Mouse (Mus musculus) hindbrain, embryonic 12.5 days (tissue): Measurements from ENCODE around the gene Cspg4. TPM values are rescaled to one million over a fixed set of nuclear protein-coding genes. Genes with fewer than 3 reads are reported as not detected.
A peak's percentile ranks its signal among the peaks of the same experiment; 100 is the strongest.

ENCODE experiments used
- ATAC-seq: fragments of 200-750 bp; cut with Nextera tagmentation; 2 replicates; pipeline ENCODE4 v1.8.0; 2017; ENCODE audit warnings: moderate TSS enrichment; ENCODE audit not compliant: low FRiP score
- H3K27ac ChIP-seq: fragments of 300-500 bp; sonication (generic); 2 replicates; pipeline ENCODE4 v1.5.1; 2016; ENCODE audit warnings: mild to moderate bottlenecking
- H3K27me3 ChIP-seq: fragments of 300-500 bp; sonication (generic); 2 replicates; pipeline ENCODE4 v1.6.1; 2016; ENCODE audit warnings: mild to moderate bottlenecking
- H3K36me3 ChIP-seq: fragments of 300-500 bp; sonication (generic); 2 replicates; pipeline ENCODE4 v1.6.1; 2016; ENCODE audit warnings: mild to moderate bottlenecking
- H3K4me1 ChIP-seq: fragments of 300-500 bp; sonication (generic); 2 replicates; pipeline ENCODE4 v1.6.1; 2016
- H3K4me2 ChIP-seq: fragments of 300-500 bp; sonication (generic); replicated peaks from 2 replicates; pipeline ENCODE4 v1.6.1; 2016; ENCODE audit warnings: mild to moderate bottlenecking
- H3K4me3 ChIP-seq: fragments of 300-500 bp; sonication (generic); 2 replicates; pipeline ENCODE4 v1.5.1; 2016; ENCODE audit warnings: mild to moderate bottlenecking
- H3K9ac ChIP-seq: fragments of 300-500 bp; sonication (generic); 2 replicates; pipeline ENCODE4 v1.6.1; 2016; ENCODE audit warnings: mild to moderate bottlenecking, moderate library complexity
- H3K9me3 ChIP-seq: fragments of 300-500 bp; sonication (generic); replicated peaks from 2 replicates; pipeline ENCODE4 v1.6.1; 2016; ENCODE audit warnings: mild to moderate bottlenecking
- whole genome bisulfite sequencing: fragments of 180-500 bp; shearing (Covaris S2); methylation state at CpG from one replicate; pipeline ENCODE4 v1.1.7; 2016; 5-methylcytosine and 5-hydroxymethylcytosine counted together
- polyA plus RNA-seq: library from polyadenylated mRNA; unstranded; fragments of >200 nt; fragmentation: Nextera tagmentation; extraction: Ambion mirVana; gene quantifications from 2 replicates; pipeline ENCODE4 v1.2.1, GENCODE M21; 2016

Cspg4 gene
- polyA plus RNA-seq, 1 experiment from 2014 or later = 6.8 TPM

GRCm38 (mm10) chr9:56865673-56866400 lies 1.0 kb downstream of the Cspg4 start:
- H3K36me3 ChIP-seq = no peaks in the 10 kb centered on the region
- no peak overlapping the region for H3K9ac ChIP-seq
- no peak for ATAC-seq
- peaks cover 42% of the 10 kb centered on the region for H3K27me3 ChIP-seq
- H3K4me3 ChIP-seq = peak overlapping the region; percentile 29
- peaks cover 23% of the 10 kb centered on the region for H3K4me1 ChIP-seq
- no peaks in the 10 kb centered on the region for H3K9me3 ChIP-seq
- H3K27ac ChIP-seq = no peak overlapping the region
- 78% methylated on average over 11 of the region's 11 CpGs for WGBS
- H3K4me2 ChIP-seq = peak overlapping the region; percentile 50

GRCm38 (mm10) chr9:56866430-56866829 lies 1.6 kb downstream of the Cspg4 start:
- H3K4me2 ChIP-seq = peak overlapping the region; percentile 50; the same call in 1 of the 2 replicates
- H3K4me3 ChIP-seq = no peak overlapping the region
- no peaks in the 10 kb centered on the region for H3K9me3 ChIP-seq
- H3K4me1 ChIP-seq = peaks cover 29% of the 10 kb centered on the region
- no peak overlapping the region for H3K27ac ChIP-seq
- 85% methylated on average over 5 of the region's 5 CpGs for WGBS
- no peak overlapping the region for H3K9ac ChIP-seq
- no peaks in the 10 kb centered on the region for H3K36me3 ChIP-seq
- no peak for ATAC-seq
- H3K27me3 ChIP-seq = peaks cover 42% of the 10 kb centered on the region

- ATAC-seq = peak; percentile 53
- Histone ChIP-seq H3K9me3 (no peaks in the 10 kb centered on the region), H3K27ac (peak overlapping the region; percentile 36; the same call in 1 of the 2 replicates), H3K9ac (no peak overlapping the region), H3K4me2 (no peak overlapping the region; the same call in 1 of the 2 replicates), H3K27me3 (peaks cover 41% of the 10 kb centered on the region), H3K4me3 (no peak overlapping the region), H3K36me3 (no peaks in the 10 kb centered on the region), H3K4me1 (peaks cover 30% of the 10 kb centered on the region)
- 32% methylated on average over 6 of the region's 6 CpGs for WGBS
These were observed 3.5 kb downstream of the Cspg4 start for GRCm38 (mm10) chr9:56868292-56868691.

GRCm38 (mm10) chr9:56869552-56869951 lies 4.7 kb downstream of the Cspg4 start:
- 87% methylated on average over 13 of the region's 13 CpGs for WGBS
- H3K4me3 ChIP-seq = no peak overlapping the region
- H3K9ac ChIP-seq = no peak overlapping the region
- no peak overlapping the region for H3K27ac ChIP-seq
- no peaks in the 10 kb centered on the region for H3K9me3 ChIP-seq
- peaks cover 22% of the 10 kb centered on the region for H3K4me1 ChIP-seq
- H3K36me3 ChIP-seq = no peaks in the 10 kb centered on the region
- H3K4me2 ChIP-seq = no peak overlapping the region
- H3K27me3 ChIP-seq = peaks cover 34% of the 10 kb centered on the region
- ATAC-seq = no peak

- Histone ChIP-seq H3K9me3 (no peaks in the 10 kb centered on the region), H3K4me3 (no peak overlapping the region), H3K4me1 (peaks cover 18% of the 10 kb centered on the region), H3K9ac (no peak overlapping the region; the same call in 1 of the 2 replicates), H3K36me3 (no peaks in the 10 kb centered on the region), H3K27ac (no peak overlapping the region), H3K27me3 (peaks cover 22% of the 10 kb centered on the region), H3K4me2 (no peak overlapping the region)
- WGBS = 64% methylated on average over 10 of the region's 10 CpGs
- no peak for ATAC-seq
These were observed 5.9 kb downstream of the Cspg4 start for GRCm38 (mm10) chr9:56870778-56871177.

- no peak for ATAC-seq
- H3K27me3 ChIP-seq = peaks cover 18% of the 10 kb centered on the region
- no peaks in the 10 kb centered on the region for H3K9me3 ChIP-seq
- peaks cover 18% of the 10 kb centered on the region for H3K4me1 ChIP-seq
- no peak overlapping the region for H3K27ac ChIP-seq
- H3K4me2 ChIP-seq = no peak overlapping the region
- 56% methylated on average over 5 of the region's 5 CpGs for WGBS
- H3K36me3 ChIP-seq = no peaks in the 10 kb centered on the region
- H3K4me3 ChIP-seq = no peak overlapping the region
- no peak overlapping the region; the same call in 1 of the 2 replicates for H3K9ac ChIP-seq
These were observed 6.4 kb downstream of the Cspg4 start for GRCm38 (mm10) chr9:56871191-56871590.

GRCm38 (mm10) chr9:56872105-56872903 lies 7.5 kb downstream of the Cspg4 start:
- no peak overlapping the region for H3K27ac ChIP-seq
- H3K9me3 ChIP-seq = no peaks in the 10 kb centered on the region
- ATAC-seq = no peak
- H3K4me3 ChIP-seq = no peak overlapping the region
- no peak overlapping the region for H3K4me2 ChIP-seq
- H3K9ac ChIP-seq = no peak overlapping the region
- H3K36me3 ChIP-seq = no peaks in the 10 kb centered on the region
- H3K27me3 ChIP-seq = peaks cover 9% of the 10 kb centered on the region; the same call in 1 of the 2 replicates
- 80% methylated on average over 5 of the region's 5 CpGs for WGBS
- H3K4me1 ChIP-seq = peaks cover 21% of the 10 kb centered on the region

- Histone ChIP-seq H3K9me3 (no peaks in the 10 kb centered on the region), H3K36me3 (no peaks in the 10 kb centered on the region), H3K27me3 (peaks cover 5% of the 10 kb centered on the region; the same call in 1 of the 2 replicates), H3K9ac (no peak overlapping the region), H3K4me1 (peaks cover 16% of the 10 kb centered on the region), H3K4me3 (no peak overlapping the region), H3K4me2 (no peak overlapping the region), H3K27ac (no peak overlapping the region)
- 78% methylated on average over 1 of the region's 1 CpGs for WGBS
- ATAC-seq = no peak
These were observed 8.3 kb downstream of the Cspg4 start for GRCm38 (mm10) chr9:56873097-56873496.

- Histone ChIP-seq H3K4me1 (peaks cover 9% of the 10 kb centered on the region; the same call in 1 of the 2 replicates), H3K27ac (no peak overlapping the region), H3K9ac (no peak overlapping the region), H3K4me2 (no peak overlapping the region), H3K27me3 (0 out of 2 replicates have a peak, but pooled peaks cover 4% of the 10 kb centered on the region), H3K9me3 (no peaks in the 10 kb centered on the region), H3K36me3 (no peaks in the 10 kb centered on the region), H3K4me3 (no peak overlapping the region)
- WGBS = 51% methylated on average over 9 of the region's 9 CpGs
- no peak for ATAC-seq
These were observed 12.0 kb downstream of the Cspg4 start for GRCm38 (mm10) chr9:56876784-56877183.

- no peak overlapping the region for H3K4me3 ChIP-seq
- ATAC-seq = no peak
These were observed 12.5 kb downstream of the Cspg4 start for GRCm38 (mm10) chr9:56877284-56877683.

GRCm38 (mm10) chr9:56880790-56881189 lies 16.0 kb downstream of the Cspg4 start:
- WGBS = 56% methylated on average over 9 of the region's 9 CpGs
- ATAC-seq = no peak
- H3K9ac ChIP-seq = peak overlapping the region; percentile 13; the same call in 1 of the 2 replicates
- H3K4me3 ChIP-seq = no peak overlapping the region
- no peak overlapping the region for H3K4me2 ChIP-seq
- no peaks in the 10 kb centered on the region; the same call in 1 of the 2 replicates for H3K27me3 ChIP-seq
- peaks cover 19% of the 10 kb centered on the region for H3K4me1 ChIP-seq
- H3K27ac ChIP-seq = peak overlapping the region; percentile 62
- no peaks in the 10 kb centered on the region for H3K36me3 ChIP-seq
- H3K9me3 ChIP-seq = no peaks in the 10 kb centered on the region

More at GRCm38 (mm10) chr9:56877284-56877683, 12.5 kb downstream of the Cspg4 start:
- H3K9me3 ChIP-seq = no peaks in the 10 kb centered on the region
- H3K27me3 ChIP-seq = 0 out of 2 replicates have a peak, but pooled peaks cover 4% of the 10 kb centered on the region
- H3K4me2 ChIP-seq = no peak overlapping the region
- H3K4me1 ChIP-seq = peaks cover 13% of the 10 kb centered on the region
- 71% methylated on average over 5 of the region's 5 CpGs for WGBS
- H3K27ac ChIP-seq = no peak overlapping the region
- H3K9ac ChIP-seq = no peak overlapping the region
- no peaks in the 10 kb centered on the region for H3K36me3 ChIP-seq

- Histone ChIP-seq H3K4me2 (no peak overlapping the region), H3K27ac (peak overlapping the region; percentile 6; the same call in 1 of the 2 replicates), H3K9ac (no peak overlapping the region), H3K4me3 (no peak overlapping the region), H3K9me3 (no peaks in the 10 kb centered on the region), H3K36me3 (no peaks in the 10 kb centered on the region), H3K4me1 (peaks cover 19% of the 10 kb centered on the region), H3K27me3 (no peaks in the 10 kb centered on the region; the same call in 1 of the 2 replicates)
- ATAC-seq = no peak
- 79% methylated on average over 3 of the region's 3 CpGs for WGBS
These were observed 16.8 kb downstream of the Cspg4 start for GRCm38 (mm10) chr9:56881539-56882082.
